Mouse (Mus musculus) lung, postnatal 10 days (tissue): ENCODE measurements around the gene Fbxw2.
A peak's percentile ranks its signal among the peaks of the same experiment; 100 is the strongest.
"Not testable (repeated sequence)": the region's sequence is repeated elsewhere in the genome, so short reads cannot be mapped to it uniquely, and the experiment has no call there.

Experiments used
- DNase-seq: peaks from one replicate; pipeline ENCODE4 v3.0.0; 2021

Gene Fbxw2

DNA sequence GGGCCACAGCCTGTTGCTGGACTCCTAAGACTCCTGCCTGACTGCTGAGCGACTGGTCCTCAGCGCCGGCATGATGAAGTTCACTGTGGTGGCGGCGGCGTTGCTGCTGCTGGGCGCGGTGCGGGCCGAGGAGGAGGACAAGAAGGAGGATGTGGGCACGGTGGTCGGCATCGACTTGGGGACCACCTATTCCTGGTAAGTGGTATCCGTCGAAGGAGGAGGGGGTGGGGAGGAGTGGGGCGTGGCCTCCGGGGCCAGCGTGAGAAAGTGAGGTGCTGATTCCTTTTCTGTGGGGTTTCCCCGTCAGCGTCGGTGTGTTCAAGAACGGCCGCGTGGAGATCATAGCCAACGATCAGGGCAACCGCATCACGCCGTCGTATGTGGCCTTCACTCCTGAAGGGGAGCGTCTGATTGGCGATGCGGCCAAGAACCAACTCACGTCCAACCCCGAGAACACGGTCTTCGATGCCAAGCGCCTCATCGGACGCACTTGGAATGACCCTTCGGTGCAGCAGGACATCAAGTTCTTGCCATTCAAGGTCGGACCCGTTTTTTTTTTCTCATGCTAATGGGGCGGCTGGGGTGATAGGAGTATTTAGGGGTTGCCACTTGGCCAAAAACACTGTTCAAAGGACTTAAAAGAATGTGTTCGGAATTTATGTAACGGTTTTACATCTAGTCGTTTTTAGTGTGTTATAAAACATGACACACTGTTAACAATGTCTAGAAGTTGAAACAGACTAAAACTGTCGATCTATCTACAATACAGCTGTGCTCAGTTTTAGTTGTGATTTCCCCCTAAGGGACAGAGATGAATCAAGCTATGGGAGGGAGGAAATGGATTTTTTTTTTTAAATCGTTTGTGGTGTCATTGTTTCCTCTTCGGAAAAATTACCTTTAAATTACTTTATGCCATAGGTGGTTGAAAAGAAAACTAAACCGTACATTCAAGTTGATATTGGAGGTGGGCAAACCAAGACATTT lies 53.6 kb downstream of the Fbxw2 start:
- peak; percentile 47 for DNase-seq

DNA sequence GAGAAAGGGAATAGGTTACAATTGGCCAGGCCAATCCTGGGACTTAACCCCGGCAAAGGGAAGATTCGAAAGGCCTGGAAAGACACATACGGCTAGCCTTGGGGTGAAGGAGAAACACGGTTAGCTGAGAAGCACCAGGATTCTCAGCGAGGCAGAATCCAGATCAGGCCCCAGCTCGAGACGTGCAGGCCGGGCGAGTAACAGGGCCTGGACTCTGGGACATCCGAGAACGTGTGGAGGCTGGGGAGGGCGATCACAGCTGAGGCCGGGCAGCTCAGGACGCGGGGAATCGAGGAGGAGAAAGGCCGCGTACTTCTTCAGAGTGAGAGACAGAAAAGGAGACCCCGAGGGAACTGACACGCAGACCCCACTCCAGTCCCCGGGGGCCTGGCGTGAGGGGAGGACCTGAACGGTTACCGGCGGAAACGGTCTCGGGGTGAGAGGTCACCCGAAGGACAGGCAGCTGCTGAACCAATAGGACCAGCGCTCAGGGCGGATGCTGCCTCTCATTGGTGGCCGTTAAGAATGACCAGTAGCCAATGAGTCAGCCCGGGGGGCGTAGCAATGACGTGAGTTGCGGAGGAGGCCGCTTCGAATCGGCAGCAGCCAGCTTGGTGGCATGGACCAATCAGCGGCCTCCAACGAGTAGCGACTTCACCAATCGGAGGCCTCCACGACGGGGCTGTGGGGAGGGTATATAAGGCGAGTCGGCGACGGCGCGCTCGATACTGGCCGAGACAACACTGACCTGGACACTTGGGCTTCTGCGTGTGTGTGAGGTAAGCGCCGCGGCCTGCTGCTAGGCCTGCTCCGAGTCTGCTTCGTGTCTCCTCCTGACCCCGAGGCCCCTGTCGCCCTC lies 54.5 kb downstream of the Fbxw2 start, which contains the start of gene Hspa5:
Hspa5 (plus strand) TSS at position 603 of the 859 bp plus-strand sequence.
- DNase-seq = peak; percentile 100

DNA sequence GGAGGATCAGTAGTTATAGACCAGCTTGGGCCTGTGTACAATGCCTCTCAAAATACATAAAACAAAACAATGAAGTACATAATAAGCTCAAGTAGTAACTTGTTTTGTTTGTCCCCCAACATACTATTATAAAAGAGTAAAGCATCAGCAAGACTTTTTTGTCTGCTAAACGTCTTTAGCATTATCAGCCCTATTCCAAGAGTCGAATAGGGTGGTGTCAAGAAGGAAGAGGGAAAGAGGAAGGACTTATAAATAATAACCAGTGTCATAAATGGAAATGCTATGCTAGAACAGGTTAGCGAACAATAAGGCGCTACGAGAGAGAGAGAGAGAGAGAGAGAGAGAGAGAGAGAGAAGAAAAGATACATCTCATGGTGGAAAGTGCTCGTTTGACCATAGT lies 55.2 kb downstream of the Fbxw2 start:
- DNase-seq = no peak

DNA sequence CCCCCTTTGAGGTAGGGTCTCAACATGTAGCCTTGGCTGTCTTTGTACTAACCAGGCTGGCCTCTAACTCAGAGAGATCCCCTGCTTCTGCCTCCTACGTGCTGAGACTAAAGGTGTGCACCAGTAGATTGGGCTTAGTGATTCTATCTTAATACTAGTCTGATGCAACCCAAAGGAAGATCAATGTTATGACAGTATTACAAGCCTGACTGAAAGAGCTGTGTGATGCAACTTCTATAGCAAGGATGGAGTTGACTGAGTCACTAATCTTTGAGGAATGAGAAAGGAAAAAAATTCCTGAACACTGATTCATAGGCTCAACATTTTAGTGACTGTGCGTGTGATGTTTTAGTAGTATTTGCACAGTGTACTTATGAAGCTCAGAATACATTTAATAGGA lies 56.1 kb downstream of the Fbxw2 start:
- no peak for DNase-seq

DNA sequence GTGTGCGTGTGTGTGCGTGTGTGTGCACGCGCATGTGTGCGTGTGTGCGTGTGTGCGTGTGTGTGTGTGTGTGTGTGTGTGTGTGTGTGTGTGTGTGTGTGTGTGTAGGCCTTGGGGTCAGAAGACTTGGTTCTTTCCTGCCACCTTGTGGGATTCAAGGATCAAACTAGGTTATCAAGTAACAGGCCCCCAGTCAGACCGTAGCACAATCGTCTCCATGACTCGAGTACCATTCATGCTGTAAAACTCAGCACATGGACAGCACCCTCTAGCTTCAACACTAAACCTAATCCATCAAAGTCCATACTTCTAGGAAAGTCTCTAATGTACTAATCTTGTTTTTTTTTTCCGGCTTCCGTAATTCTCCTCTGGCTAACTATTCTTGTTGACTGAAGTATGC lies 61.3 kb downstream of the Fbxw2 start:
- no peak for DNase-seq

DNA sequence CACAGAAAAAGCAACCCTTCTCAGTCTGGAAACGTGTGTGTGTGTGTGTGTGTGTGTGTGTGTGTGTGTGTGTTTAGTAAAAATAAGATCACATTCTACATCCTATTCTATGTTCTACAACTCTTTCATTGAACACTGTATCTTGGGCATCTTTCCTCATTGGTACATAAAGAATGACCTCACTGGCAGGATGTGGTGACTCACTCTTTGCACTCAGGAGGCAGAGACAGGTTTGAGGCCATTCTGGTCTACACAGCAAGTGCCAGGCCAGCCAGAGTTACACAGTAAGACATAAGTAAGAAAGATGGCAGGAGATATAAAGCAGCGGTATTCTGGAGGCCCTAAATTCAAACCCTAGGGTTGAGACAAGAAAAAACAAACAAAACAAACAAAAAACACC lies 63.2 kb downstream of the Fbxw2 start:
- no peak for DNase-seq

DNA sequence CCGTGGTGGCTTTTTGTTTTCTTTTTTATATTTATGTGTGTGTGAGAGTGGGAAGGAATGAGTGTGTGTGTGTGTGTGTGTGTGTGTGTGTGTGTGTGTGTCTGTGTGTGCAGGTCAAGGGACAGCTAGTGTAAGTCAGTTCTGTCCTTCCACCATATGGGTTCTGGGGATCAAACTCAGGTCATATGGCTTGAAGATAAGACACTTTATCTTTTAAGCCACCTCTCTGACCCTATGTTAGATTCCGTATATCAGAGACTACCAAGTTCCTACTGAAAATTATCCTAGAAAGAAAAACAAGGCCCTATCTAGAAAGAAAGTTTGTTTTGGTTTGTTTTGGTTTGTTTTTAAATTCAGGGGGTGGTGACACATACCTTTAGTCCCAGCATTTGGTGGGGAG lies 63.9 kb downstream of the Fbxw2 start:
- DNase-seq = no peak

DNA sequence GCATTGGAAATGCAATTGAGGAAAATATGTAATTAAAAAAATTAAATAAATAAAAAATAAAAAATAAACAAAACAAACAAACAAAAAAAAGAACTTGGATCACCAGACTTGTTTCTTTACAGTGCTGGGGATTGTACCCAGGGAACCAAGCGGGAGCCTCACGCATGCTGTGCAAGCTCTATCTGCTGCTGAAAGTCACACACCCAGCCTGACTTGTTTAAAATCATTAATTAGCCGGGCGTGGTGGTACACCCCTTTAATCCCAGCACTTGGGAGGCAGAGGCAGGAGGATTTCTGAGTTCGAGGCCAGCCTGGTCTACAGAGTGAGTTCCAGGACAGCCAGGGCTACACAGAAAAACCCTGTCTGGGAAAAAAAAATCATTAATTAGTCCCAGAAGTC lies 64.8 kb downstream of the Fbxw2 start:
- not testable (repeated sequence) for DNase-seq

DNA sequence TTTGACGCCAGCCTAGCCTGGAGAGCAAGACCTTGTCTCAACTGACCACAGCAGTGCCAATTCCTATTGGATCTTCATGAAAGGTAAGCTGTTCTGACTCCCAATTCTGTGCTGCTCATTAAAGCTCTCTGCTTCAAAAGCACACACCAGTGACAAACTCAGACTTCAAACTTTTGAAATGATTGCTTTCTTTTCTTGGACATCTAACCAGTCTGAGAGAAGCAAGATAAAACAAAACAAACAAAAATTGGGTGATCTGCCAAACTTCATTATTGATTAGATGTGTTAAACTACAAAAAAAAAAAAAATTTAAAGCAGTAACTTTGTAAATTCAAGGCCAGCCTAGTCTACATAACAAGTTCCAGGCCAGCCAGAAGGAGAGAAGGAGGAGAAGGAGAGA lies 68.8 kb downstream of the Fbxw2 start:
- no peak for DNase-seq

DNA sequence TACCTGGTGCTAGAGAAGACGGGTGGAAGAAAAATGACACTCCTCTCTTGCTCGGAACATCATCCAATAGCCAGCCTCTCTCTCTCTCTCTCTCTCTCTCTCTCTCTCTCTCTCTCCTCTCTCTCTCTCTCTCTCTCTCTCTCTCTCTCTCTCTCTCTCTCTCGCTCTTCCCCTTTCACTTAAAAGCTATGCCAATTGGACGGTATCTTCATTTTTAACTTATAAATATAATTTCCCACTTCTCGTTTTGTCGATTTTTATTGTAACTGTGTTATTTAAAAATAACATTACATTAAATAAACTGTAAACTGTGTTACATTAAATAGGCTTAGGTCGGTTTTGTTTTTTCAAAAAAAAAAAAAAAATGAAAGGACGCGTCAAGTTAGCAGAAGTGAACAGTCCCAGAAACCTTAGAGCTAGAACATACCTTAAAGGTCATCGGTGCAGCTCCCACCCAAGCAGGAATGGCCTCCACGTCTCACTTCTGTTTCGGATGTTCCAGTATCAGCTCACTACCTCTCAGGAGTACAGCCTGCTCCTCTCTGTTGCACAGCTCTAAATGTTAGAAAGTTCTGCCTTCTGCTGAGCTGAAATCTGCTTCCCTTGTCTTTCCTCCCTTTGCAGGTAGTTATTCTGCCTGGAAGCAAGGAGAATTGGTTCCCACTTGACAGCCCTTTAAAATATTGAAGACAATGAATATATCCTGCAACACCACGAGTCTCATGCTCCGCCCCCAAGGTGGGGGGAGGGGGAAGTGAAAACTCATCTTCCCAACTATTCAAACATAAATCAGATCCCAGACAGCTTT lies 71.4 kb downstream of the Fbxw2 start, which contains the start of gene Gapvd1:
Gapvd1 (minus strand) TSS at position 682 of the 808 bp plus-strand sequence.
- DNase-seq = peak; percentile 43
